15 mouse cellular contexts compared by ENCODE assay signal in the genomic region with DNA sequence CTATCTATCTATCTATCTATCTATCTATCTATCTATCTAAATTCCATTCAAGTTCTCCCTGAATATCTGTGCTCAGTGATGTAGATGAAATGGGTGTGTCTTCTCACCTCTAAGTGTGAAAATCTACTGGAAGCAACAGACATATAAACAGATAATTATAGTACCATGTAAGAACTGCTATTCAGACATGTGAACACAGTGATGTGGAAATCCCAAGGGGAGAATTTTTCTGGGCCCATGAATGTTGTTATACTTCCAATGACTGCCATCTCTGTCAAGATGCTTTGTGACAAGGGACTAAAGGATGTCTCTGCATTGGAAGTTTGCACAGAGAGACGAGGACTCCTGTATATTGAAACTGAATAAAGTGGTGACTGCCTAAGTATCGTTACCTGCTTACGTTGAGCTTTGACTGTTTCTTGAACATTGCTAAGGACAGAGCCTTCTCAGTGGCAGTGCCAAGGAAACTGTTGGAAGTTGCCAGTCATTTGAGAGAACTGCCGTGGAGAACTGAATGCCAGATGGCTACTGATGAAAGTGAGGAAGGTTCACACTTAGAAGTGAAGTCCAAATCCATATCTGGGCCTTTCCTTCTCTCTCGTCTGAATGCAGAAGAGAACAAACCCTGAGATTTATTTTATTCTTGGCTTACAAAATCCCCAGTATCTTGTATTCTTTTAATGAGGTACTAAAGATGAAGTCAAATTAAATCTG.
"Had no signal": no experiment of that assay in that cellular context is flagged by ENCODE, and none has a peak within 500 bp of the region (broad histone marks: within the 10 kb centered on the region; RNA-seq: fewer than 3 reads in every experiment).

No protein-coding gene starts in this region.

- H3K9ac ChIP-seq: liver, embryonic 13.5 days; neural tube, embryonic 12.5 days; neural tube, embryonic 15.5 days had no signal

- H3K27me3 ChIP-seq: liver, embryonic 13.5 days; neural tube, embryonic 12.5 days; neural tube, embryonic 15.5 days had no signal

- H3K4me1 ChIP-seq: liver, embryonic 13.5 days; neural tube, embryonic 12.5 days; neural tube, embryonic 15.5 days had no signal

- H3K4me3 ChIP-seq: liver, embryonic 13.5 days; neural tube, embryonic 12.5 days; neural tube, embryonic 15.5 days had no signal

- H3K4me2 ChIP-seq: liver, embryonic 13.5 days; midbrain, embryonic 11.5 days; neural tube, embryonic 12.5 days; neural tube, embryonic 15.5 days had no signal

- H3K9me3 ChIP-seq: liver, embryonic 13.5 days; neural tube, embryonic 12.5 days; neural tube, embryonic 15.5 days had no signal

- DNase-seq: kidney, adult 9 months; kidney, postnatal 14 days; kidney, postnatal 4 days; left cerebral cortex, postnatal 4 days; liver, embryonic 13.5 days; lung, adult 2 months; lung, postnatal 14 days; lung, postnatal 4 days; midbrain, embryonic 14.5 days; retina, postnatal 1 day; thymus, postnatal 25 days had no signal

- H3K36me3 ChIP-seq: liver, embryonic 13.5 days; neural tube, embryonic 12.5 days; neural tube, embryonic 15.5 days had no signal

- H3K27ac ChIP-seq: liver, embryonic 13.5 days; neural tube, embryonic 12.5 days; neural tube, embryonic 15.5 days; stomach, postnatal 0 days had no signal
